Mouse (Mus musculus): Measurements from ENCODE around the gene Polr2f. TPM values are rescaled to one million over a fixed set of nuclear protein-coding genes. Genes with fewer than 3 reads are reported as not detected.
A peak's percentile ranks its signal among the peaks of the same experiment; 100 is the strongest.

Gene Polr2f
- total RNA-seq (2021), result 100 to 1,000 TPM in 1 of 2 experiments, 10 to 100 TPM in 1; 98.4 to 106 TPM

GRCm38 (mm10) chr15:79140866-79141565, at the start of gene Polr2f, which contains the start of gene 1700088E04Rik:
Gene Polr2f (plus strand): TSS chr15:79141009.
Gene 1700088E04Rik (minus strand): TSS chr15:79141253.
- peak; percentile 95 to 96 for DNase-seq (ENCODE audit: low spot score in 2 of 2)
- intact Hi-C loops (cut with DNase I), result no loop called here

DNA sequence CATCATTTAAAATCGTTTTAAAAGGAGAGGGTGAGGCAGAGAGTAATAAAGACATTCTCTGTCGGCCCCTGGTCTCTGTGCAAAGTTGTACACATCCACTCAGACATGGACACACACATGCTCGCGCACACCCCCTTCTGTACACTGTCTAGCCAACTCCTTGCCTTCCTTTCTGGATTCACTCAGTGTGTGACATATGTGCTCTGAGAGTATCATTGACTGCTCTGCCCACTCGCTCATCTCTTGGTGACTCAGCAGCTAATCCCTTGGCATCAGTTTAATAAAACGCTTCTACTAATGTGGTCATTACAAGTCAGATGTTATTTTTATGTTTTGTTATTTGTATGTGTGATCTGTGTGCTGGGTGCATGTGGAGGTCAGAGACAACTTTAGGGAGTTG, 48.5 kb upstream of the Polr2f start:
- intact Hi-C loops (cut with DNase I), result loop anchor here (5.0 kb wide), 2 partner anchors 35 to 55 kb away; no protein-coding TSS in a partner anchor
- DNase-seq (ENCODE audit: low spot score in 2 of 2), result no peak

DNA sequence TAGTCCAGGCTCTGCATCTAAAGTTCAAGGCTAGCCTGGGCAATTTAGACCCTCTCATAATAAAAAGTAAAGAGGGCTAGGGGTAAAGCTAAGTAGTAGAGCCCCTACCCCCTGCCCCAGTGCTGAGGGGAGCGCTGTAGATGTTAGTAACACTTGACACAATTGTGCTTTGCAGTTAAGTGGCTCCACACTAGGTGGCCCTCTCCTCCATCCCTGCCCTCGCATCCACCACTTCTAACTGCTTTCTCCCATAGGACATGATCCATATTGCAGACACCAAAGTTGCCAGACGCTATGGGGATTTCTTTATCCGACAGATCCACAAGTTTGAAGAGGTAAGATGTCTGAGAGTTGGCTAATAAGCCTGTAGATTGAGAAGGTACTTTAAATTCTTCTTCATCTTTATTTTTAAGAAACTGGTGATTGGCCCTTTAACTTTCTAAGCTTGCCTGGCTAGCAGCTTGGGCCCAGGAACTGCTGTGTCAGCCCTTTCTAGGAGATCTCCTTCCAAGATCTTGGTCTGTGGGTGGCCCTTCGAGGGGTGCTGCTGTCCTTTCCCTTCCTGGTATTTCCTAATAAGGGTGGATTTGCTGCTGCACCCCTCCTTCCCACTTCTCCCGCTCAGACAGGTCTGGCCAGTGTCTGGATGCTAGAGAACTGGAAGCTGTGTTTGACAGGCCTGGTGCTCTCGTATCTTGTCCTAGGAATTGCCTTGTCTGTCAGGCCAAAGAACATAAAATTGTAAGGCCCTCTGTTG, 47.5 kb upstream of the Polr2f start:
- peak in 1 of 2 experiments; percentile 48 for DNase-seq (ENCODE audit: low spot score in 2 of 2)
- intact Hi-C loops (cut with DNase I), result loop anchor here (5.0 kb wide), 2 partner anchors 34 to 54 kb away; no protein-coding TSS in a partner anchor

DNA sequence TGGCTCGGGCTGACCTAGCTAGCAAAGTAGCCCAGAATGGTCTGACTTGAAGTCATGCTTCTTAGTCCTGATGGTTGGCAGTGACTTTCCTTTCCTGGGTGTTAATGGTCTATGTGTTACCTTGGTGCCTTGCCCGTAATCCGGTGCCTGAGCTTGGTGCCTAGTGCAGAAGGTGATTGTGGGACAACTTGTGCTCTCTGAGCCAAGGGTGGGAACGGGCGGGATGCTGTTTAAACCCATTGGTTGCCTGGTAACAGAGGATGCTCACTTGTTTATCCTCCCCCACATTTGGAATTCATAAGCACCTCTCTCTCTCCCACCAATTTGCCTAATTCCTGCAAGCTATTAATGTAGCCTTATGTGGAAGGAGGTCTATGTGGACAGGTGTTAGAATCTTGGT, 45.3 kb upstream of the Polr2f start:
- intact Hi-C loops (cut with DNase I), result no loop called here
- DNase-seq (ENCODE audit: low spot score in 2 of 2), result no peak

DNA sequence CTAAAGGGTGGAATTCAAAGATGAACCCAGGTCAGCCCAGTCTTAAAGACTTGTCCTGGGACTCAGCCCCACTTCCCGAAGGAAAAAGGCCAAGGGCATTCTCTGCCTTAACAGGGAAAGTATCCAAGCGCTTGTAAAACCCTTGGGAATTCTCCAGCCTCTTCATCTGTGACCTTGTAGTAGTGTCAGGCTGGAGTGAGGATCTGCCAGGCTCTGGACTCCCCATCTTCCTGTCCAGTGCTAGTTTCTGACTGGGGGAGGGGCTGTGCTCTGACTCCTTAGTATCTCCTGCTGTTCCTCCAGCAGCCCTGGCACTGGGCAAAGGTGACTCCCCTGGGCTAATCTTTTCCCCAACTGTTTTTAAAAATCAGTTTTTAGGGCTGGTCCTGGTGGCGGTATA, 44.3 kb upstream of the Polr2f start:
- no peak for DNase-seq (ENCODE audit: low spot score in 2 of 2)
- intact Hi-C loops (cut with DNase I), result no loop called here

- intact Hi-C loops (cut with DNase I), result no loop called here
Observed at GRCm38 (mm10) chr15:79097135-79097534, 43.7 kb upstream of the Polr2f start.

GRCm38 (mm10) chr15:79097611-79098025, 43.2 kb upstream of the Polr2f start:
- DNase-seq (ENCODE audit: low spot score in 2 of 2), result peak in 1 of 2 experiments; percentile 38
- intact Hi-C loops (cut with DNase I), result no loop called here

More at GRCm38 (mm10) chr15:79097135-79097534, 43.7 kb upstream of the Polr2f start:
- no peak for DNase-seq (ENCODE audit: low spot score in 2 of 2)

DNA sequence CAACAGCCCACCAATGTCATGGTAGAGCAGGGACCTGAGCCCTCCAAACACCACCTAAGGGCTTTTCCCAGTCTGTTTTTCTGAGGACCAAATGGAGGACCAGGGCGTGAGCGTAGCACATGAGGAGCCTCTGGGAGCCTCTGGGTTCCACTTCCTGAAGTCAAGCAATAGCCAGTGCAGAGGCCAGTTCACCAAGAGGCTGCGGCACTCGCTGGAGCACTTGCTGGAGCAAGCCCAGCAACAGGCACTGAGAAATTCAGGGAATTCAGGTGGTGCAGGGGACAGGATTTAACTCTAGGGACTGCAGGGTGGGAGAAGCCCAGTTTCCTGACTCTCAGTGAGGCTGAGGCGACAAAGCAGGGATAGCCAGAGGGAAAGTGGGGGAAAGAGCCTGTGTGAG, 42.6 kb upstream of the Polr2f start:
- DNase-seq (ENCODE audit: low spot score in 2 of 2), result no peak
- intact Hi-C loops (cut with DNase I), result no loop called here

GRCm38 (mm10) chr15:79098868-79099267, 41.9 kb upstream of the Polr2f start:
- DNase-seq (ENCODE audit: low spot score in 2 of 2), result no peak
- intact Hi-C loops (cut with DNase I), result no loop called here

- intact Hi-C loops (cut with DNase I), result no loop called here
- DNase-seq (ENCODE audit: low spot score in 2 of 2), result no peak
Observed at GRCm38 (mm10) chr15:79099456-79099855, 41.4 kb upstream of the Polr2f start.

GRCm38 (mm10) chr15:79100391-79100790, 40.4 kb upstream of the Polr2f start:
- intact Hi-C loops (cut with DNase I), result no loop called here
- DNase-seq (ENCODE audit: low spot score in 2 of 2), result no peak

DNA sequence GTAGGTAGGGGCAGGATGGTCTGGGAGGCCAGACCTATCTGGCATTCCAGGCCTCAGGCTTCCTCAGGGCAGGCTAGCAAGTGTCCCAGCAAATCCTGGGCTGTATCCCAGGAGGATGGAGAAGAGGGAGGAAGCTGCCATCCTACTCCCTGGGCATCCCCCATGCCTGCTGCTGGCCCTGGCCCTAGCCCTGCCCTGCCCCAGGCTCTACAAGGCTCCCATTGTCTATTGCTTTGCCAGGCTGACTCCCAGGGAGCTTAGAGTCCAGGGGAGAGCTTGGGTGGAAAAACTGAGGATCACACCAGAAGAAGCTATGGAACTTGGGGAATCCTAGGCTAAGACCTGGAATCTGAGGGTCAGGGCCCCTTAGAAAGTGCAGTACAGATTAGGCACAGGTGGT, 39.3 kb upstream of the Polr2f start:
- intact Hi-C loops (cut with DNase I), result no loop called here
- DNase-seq (ENCODE audit: low spot score in 2 of 2), result no peak

- intact Hi-C loops (cut with DNase I), result no loop called here
- DNase-seq (ENCODE audit: low spot score in 2 of 2), result peak in 1 of 2 experiments; percentile 33
Observed at GRCm38 (mm10) chr15:79103264-79103663, 37.5 kb upstream of the Polr2f start.

DNA sequence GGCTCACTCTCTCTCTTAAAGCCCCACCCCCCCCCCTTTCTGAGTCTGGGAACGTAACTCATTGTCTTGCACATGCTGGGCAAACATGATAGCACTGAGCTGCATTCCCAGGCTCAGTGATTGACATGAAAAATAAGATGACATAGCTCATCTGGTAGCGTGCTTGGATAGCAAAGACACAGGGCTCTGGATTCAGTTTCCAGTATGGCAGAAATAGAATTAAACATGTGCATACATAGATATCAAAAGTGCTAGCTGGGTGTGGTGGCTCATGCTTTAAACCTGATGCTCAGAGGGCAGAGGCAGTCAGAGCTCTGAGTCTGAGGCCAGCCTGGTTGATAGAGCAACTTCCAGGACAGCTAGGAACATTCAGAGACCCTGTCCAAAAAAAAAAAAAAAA, 35.0 kb upstream of the Polr2f start:
- intact Hi-C loops (cut with DNase I), result no loop called here
- no peak for DNase-seq (ENCODE audit: low spot score in 2 of 2)

DNA sequence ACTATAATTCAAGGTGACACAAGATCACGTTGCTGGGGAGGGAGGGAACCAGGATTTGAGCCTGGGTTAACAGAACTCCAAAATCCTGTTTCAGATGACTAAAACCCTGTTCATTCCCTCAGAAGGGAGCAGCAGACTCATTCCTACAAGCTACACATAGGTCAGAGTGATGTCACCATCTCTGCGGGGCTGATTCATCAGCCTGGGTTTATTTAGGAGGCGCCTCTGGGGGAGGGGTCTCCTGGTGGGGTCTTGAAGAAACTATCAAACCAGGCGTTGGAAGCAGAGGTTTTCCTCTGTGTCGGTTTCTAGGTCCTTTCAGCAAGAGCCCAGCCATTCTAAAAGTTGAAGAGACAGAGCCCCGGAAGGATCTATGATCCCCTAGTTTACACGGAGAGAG, 32.8 kb upstream of the Polr2f start:
- no peak for DNase-seq (ENCODE audit: low spot score in 2 of 2)
- intact Hi-C loops (cut with DNase I), result no loop called here

DNA sequence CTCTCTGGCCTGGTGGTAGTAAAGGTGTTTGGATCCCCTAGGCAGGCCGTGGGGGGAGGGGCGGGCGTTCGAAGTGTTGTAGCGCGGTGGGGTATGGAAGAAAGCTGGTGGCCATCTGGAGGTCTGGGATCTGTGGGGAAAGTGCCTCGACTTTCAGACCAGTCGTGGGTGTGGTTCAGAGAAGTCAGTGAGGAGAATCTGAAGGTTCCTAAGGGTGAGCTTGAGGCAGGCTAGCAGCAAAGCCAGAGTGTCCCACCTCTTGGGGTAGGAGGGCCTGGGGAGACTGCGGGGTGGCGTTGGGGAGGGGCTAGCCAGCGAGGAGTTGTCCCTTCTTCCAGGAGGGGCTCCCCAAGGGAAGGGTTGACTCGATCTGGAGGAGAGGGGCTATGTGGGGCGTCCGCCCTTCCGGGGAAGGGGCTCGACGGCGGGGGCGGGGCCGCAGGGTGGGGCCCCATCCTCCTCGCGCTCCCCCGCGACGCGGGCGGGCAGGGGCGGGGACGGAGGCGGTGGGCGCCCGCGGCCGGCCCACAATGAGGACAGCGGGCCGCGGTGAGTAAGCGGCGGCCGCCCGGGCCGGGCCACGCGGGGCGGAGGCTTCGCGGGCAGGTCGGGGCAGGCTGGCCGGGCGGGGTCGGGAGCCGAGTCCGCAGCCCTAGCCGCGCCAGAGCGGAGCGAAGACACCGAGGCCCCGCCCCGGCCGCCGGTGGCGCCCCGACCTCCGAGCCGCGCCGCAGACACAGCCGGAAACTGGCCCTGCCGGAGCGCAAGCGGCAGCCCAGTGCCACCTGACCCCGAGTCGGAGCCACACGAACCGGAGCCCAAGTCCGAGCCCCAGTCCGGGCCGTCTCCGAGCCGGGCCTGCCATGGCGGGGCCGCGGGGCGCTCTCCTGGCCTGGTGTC, 32.1 kb upstream of the Polr2f start, which contains the start of gene Micall1:
TSS of gene Micall1 (plus strand) at position 478 of the 900 bp plus-strand sequence.
- intact Hi-C loops (cut with DNase I), result no loop called here
- DNase-seq (ENCODE audit: low spot score in 2 of 2), result peak; percentile 29 to 41

- no peak for DNase-seq (ENCODE audit: low spot score in 2 of 2)
- intact Hi-C loops (cut with DNase I), result no loop called here
Observed at GRCm38 (mm10) chr15:79109321-79109934, 31.4 kb upstream of the Polr2f start.

DNA sequence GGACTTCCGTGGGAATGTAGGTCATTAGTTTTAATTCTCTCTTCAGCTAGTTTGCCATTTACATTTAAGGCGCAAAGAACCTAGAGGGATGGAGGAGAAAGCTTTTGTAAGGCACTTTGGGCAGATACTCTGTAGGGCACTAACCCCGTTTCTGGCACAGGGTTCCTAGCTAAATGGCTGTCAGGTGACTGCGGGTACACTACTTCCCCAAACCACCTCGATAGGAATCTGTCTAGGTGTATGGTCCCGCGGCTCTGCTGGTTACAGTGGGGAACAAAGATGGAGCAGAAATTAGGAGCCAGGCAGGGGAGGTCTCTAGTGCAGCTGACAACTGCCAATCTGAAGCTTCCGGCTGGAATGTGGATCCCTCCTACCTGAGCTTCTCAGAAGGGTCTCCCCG, 30.8 kb upstream of the Polr2f start:
- DNase-seq (ENCODE audit: low spot score in 2 of 2), result no peak
- intact Hi-C loops (cut with DNase I), result no loop called here

DNA sequence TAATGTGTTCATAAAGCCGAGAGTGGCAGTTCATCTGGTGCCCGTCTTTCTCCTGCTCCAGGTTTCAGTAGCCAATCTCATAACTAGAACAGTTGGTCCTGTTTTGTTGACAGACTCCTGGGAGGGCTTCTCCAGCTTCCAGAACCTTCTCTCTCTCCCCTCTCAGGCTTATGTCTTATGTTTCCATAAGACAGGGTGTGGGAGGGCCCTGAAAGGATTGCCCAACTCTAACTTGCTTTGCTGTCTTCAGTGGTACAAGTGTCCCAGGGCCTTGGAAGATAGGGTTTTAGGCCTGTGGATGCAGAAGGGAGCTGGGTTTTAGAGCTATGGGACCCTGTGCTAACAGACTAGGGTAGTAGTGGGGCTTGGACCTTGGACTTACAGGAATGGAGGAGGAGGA, 30.3 kb upstream of the Polr2f start:
- intact Hi-C loops (cut with DNase I), result no loop called here

More for the DNA sequence above, 30.3 kb upstream of the Polr2f start:
- DNase-seq (ENCODE audit: low spot score in 2 of 2), result no peak

Data from left cerebral cortex, postnatal 25 days (tissue).